Mouse (Mus musculus) kidney, postnatal 36 days (tissue): ENCODE measurements around the gene Cmklr1.
A peak's percentile ranks its signal among the peaks of the same experiment; 100 is the strongest.

Source experiments
- DNase-seq, 2 experiments: peaks; one replicate each; pipeline ENCODE4 v3.0.0; 2021 to 2022; ENCODE audit warnings: mixed read lengths in 2 of 2

The Cmklr1 gene

DNA sequence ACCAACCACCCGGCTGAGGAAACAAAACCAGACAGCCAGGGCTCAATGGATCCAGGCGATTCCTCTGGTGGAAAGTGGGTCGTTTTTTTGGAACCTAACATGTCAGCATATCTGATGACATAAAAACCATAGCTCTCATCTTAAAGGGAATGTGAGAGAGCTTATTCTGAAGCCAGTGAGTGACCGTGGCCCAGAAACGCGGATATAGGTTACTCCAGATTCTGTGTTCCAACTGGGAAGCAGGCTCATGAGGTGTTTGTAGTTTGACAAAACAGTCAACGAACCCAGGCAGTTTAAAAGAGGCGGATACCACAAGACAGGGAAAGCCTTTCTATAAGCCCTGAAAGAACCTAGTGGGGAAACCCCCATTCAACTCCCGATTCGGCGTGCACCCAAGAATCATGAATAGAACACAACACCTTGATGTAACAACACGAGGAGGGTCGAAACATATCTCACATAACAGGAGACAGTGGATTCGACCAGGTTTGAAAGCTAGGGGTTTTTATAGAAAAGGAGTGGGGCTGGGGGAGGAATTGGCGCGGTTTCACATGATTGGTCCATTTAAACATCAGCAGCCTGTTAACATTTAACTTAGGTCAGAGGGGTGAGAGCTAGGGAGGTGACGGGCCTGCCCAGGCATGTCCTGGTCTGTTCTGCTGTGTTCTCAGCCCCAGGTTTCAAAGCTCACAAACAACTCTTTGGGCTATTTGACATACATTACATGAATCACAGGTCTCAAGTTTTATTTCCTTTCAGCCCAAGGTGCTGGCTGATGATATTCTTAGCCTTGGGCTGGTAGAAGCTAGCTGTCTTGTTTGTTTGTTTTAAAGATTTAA, 64.4 kb downstream of the Cmklr1 start:
- DNase-seq, result peak; percentile 19 to 30

DNA sequence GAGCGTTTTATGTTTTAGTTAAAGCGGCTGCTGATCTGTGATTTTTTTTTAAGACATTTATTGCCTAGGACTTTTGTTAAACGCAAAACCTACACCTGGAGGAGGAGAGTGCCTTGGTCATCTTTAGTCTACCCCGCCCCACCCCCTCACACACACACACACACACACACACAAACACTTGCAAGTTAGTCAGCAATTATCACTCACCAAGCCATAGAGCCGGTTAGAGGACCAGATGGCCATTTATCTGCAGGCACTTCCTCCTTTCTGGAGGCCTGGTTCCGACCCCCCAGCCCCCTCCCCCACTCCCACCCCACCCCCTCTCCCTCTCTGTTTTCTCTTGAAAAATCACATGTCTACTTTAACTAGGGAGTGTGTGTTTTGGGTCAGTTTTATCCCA, 65.8 kb downstream of the Cmklr1 start:
- no peak for DNase-seq

GRCm38 (mm10) chr5:113583424-113584162, 66.6 kb downstream of the Cmklr1 start:
- no peak for DNase-seq

DNA sequence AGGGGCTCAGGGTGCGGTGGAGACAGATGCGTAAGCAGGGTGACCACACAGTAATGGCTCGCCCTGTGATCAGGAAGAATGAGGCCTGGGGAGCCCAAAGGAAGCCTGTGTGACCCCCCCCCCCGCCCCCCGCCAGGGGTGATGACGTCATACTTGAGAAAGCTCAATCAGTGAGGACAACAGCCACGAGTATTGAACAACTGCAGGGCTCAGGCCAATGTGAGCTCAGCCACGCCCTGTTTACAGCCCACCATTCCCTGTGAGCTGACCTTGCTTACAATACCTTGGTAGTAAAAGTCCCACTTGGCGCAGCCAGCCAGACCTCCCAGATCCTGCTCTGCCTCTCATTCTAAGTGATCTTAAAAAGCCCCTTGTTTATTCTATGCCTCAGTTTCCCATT, 69.4 kb downstream of the Cmklr1 start:
- DNase-seq, result no peak

DNA sequence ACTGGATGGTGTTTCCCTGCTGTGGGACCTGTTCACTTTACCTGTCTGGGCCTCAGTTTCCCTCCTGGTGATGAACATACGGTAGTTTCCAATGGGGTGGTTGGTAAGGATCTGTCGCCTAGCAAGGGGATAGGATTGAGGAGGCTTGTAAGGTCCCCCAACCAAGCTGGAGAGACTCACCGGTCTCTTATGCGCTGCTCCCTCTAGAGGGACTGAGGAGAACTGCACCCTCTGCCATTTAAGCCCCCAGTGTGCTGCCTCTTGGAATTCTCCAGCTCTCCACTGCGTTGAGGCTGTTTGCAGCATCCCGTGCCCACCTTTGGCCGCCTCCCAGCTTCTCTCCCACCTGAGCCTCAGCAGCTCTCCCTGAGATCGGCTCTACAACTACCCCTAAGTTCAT, 70.0 kb downstream of the Cmklr1 start:
- DNase-seq, result peak in 1 of 2 experiments; percentile 20

- no peak for DNase-seq
These were observed 71.1 kb downstream of the Cmklr1 start for GRCm38 (mm10) chr5:113579128-113579527.

DNA sequence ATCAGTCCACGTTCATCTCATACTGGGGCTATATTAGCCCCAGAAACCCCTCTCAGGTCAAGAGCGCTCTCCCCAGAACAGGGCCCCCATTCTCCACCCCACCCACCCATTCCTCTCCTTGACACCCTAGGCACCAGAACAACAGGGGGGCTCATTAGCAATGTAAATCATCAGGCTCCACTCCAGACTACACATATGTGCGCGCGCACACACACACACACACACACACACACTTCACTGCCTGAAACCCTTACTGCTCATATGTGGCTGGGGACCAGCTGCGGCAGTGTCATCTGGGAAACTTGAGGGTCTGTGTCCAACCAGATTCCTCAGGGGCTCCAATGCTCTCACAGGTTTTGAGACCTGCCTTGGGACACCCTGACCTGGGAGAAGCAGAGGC, 71.8 kb downstream of the Cmklr1 start:
- DNase-seq, result no peak

- no peak for DNase-seq
These were observed 72.7 kb downstream of the Cmklr1 start for GRCm38 (mm10) chr5:113577555-113577954.

GRCm38 (mm10) chr5:113570056-113570717, 80.0 kb downstream of the Cmklr1 start:
- DNase-seq, result no peak

DNA sequence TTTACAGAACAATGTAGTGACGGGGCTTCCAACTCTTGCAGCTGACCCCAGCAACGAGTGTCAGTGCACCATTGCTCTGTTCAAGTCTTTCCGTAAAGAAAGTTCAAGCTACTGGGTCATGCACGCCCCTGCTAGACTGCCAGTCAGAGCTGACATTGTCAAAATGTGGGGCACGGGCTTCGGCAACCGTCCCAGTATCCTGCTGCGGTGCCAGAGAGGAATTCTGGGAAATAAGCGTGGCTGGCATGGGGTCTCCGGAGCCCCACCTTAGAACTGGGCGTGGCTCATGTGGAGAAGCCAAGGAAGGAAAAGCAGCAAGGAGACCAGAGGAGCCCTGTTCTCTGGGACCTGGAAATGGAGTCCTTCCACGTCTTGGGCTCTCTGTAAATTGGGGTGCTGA, 84.4 kb downstream of the Cmklr1 start:
- no peak for DNase-seq

DNA sequence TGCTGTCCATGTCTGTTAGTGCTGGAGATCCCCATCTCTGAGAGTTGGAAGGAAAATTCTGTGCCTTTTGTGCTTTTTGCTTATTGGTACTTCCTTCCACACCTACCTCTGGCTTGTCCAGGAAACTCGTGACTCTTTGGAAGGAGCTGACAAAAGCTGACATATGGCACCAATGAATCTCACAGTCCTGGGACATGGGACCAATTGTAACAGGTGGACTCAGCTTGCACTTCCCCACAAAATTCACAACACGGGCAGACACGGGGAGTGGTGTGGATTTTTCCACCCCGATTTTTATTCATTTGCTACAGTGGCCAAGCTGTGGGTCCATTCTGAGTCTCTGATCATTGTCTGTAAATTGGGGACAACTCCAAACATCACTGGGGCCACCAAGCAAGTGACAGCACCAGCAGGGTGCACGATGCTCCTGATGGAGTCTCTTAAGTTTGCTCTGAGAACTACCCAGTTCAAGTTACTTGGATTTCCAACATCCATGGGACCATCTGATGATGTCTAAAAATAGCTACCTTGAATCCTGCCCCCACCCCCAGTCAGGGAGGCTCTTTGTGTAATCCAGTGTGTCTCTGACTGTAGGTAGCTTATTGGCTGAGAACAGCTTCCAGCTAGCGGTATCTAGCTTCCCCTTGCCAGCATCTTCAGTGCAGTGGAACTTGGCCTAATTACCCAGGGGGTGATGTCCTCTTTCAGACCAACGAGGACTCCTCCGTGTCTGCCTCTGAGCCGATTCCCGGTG, 84.9 kb downstream of the Cmklr1 start:
- no peak for DNase-seq

- DNase-seq, result peak in 1 of 2 experiments; percentile 11
These were observed 85.8 kb downstream of the Cmklr1 start for GRCm38 (mm10) chr5:113564463-113564862.
